Mouse (Mus musculus) C2C12 (cell line): ENCODE measurements around the gene Kif17. TPM values are rescaled to one million over a fixed set of nuclear protein-coding genes. Genes with fewer than 3 reads are reported as not detected.
A peak's percentile ranks its signal among the peaks of the same experiment; 100 is the strongest.
"Not testable (repeated sequence)": the region's sequence is repeated elsewhere in the genome, so short reads cannot be mapped to it uniquely, and the experiment has no call there.

Experiments
- H3K27me3 ChIP-seq: one replicate; pipeline ENCODE4 v1.6.1; 2011; ENCODE audit not compliant: control insufficient read depth, insufficient read depth, insufficient read length
- H3K36me3 ChIP-seq: one replicate; pipeline ENCODE4 v1.6.1; 2011; ENCODE audit not compliant: control insufficient read depth, insufficient read depth
- H3K4me3 ChIP-seq: one replicate; pipeline ENCODE4 v1.5.1; 2011; ENCODE audit warnings: mild to moderate bottlenecking, control low read depth; ENCODE audit not compliant: poor library complexity, insufficient read depth, severe bottlenecking
- H3K79me2 ChIP-seq: one replicate; pipeline ENCODE4 v1.6.1; 2011; ENCODE audit not compliant: control insufficient read depth, insufficient read depth
- H3K79me3 ChIP-seq: one replicate; pipeline ENCODE4 v1.6.1; 2011; ENCODE audit warnings: low read depth, control low read depth
- H3ac ChIP-seq: one replicate; pipeline ENCODE3; 2011; ENCODE audit warnings: low read depth; ENCODE audit not compliant: control insufficient read depth, insufficient read length
- CEBPB ChIP-seq: IDR thresholded peaks from one replicate; pipeline ENCODE4 v1.6.1; 2011; ENCODE audit warnings: low read depth, mild to moderate bottlenecking, control low read depth, moderate library complexity
- CTCF ChIP-seq: IDR thresholded peaks from one replicate; pipeline ENCODE4 v1.5.1; 2011; ENCODE audit not compliant: control insufficient read depth, insufficient read depth, insufficient read length
- FOSL1 ChIP-seq: IDR thresholded peaks from one replicate; pipeline ENCODE4 v1.8.0; 2011; ENCODE audit warnings: mild to moderate bottlenecking, low read length; ENCODE audit not compliant: poor library complexity, insufficient read depth, severe bottlenecking
- MAX ChIP-seq: IDR thresholded peaks from one replicate; pipeline ENCODE4 v1.6.1; 2011; ENCODE audit warnings: mild to moderate bottlenecking, control low read depth
- MYOD1 ChIP-seq: IDR thresholded peaks from one replicate; pipeline ENCODE4 v1.6.1; 2011; ENCODE audit warnings: low read depth; ENCODE audit not compliant: control insufficient read depth, insufficient read length
- MYOG ChIP-seq: IDR thresholded peaks from one replicate; pipeline ENCODE4 v1.6.1; 2011; ENCODE audit not compliant: control insufficient read depth, insufficient read length; ENCODE audit errors: extremely low read depth
- USF1 ChIP-seq: IDR thresholded peaks from one replicate; pipeline ENCODE4 v1.6.1; 2011; ENCODE audit warnings: low read depth, mild to moderate bottlenecking, control low read depth, moderate library complexity
- polyA plus RNA-seq: library from polyadenylated mRNA; unstranded; fragments of >200 nt; fragmentation: generic; extraction: Trizol; gene quantifications from one replicate; pipeline ENCODE4 v1.2.1, GENCODE M21; 2012; ENCODE audit warnings: missing spikeins

The Kif17 gene
- polyA plus RNA-seq, 1 experiment = 0.02 TPM

GRCm38 (mm10) chr4:138325466-138326076, 75.3 kb downstream of the Kif17 start:
- Histone ChIP-seq H3K27me3 (no peaks in the 10 kb centered on the region), H3K4me3 (peak overlapping the region; percentile 71), H3K79me3 (no peaks in the 10 kb centered on the region), H3ac (peak overlapping the region; percentile 73), H3K79me2 (no peaks in the 10 kb centered on the region), H3K36me3 (no peaks in the 10 kb centered on the region)
- TF ChIP-seq MYOD1 = no peak
- peak; percentile 4 for TF ChIP-seq CTCF
- peak; percentile 56 for TF ChIP-seq CEBPB
- no peak for TF ChIP-seq FOSL1
- TF ChIP-seq USF1 = no peak
- no peak for TF ChIP-seq MYOG
- peak; percentile 13 for TF ChIP-seq MAX

DNA sequence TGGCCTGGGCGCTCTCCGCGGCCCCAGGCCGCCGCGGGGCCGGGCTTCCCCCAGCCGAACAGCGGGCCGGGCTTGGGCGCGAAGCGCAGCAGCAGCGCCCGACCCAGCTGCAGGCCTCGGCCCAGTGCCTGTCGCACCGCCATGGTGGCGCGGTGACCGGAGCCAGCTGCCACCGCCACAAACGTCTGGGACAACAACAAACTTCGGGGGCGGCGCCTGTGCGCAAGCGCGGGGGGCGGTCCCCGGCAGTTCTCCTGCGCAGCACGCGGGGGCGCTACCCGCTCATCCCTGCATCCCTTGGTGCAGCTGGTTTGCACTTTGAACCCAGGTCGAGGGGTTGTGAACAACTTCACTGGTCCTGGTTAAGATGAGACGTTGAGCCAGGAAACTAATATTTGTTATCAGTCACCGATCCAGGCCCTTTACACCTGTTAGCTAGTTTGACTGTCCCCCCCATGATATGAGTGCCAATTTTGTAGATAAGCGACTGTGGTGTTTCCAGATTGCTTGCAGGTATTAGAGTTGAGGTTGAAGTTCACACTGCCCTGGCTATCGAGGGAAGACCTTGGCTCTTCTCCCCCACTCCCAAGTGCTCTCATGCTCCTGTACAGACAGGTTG, 76.0 kb downstream of the Kif17 start, which contains the start of gene Pink1:
TSS of gene Pink1 (minus strand) at position 231 of the 619 bp plus-strand sequence.
- Histone ChIP-seq H3K4me3 (peak within 1 kb of the TSS; percentile 71), H3K36me3 (no peaks in the 10 kb centered on the region), H3K79me2 (no peaks in the 10 kb centered on the region), H3ac (peak within 1 kb of the TSS; percentile 73), H3K79me3 (no peaks in the 10 kb centered on the region), H3K27me3 (no peaks in the 10 kb centered on the region)
- TF ChIP-seq MYOG (no peak), CTCF (peak; percentile 99), MYOD1 (no peak), MAX (no peak), CEBPB (no peak)

- not testable (repeated sequence) for H3K36me3 ChIP-seq, H3K79me3 ChIP-seq, H3K79me2 ChIP-seq, H3K27me3 ChIP-seq, H3K4me3 ChIP-seq, H3ac ChIP-seq
These were observed 76.9 kb downstream of the Kif17 start for GRCm38 (mm10) chr4:138327155-138327554.

- H3K79me2 ChIP-seq = no peaks in the 10 kb centered on the region
- H3ac ChIP-seq = no peak overlapping the region
- no peaks in the 10 kb centered on the region for H3K27me3 ChIP-seq
- no peaks in the 10 kb centered on the region for H3K36me3 ChIP-seq
- TF ChIP-seq MYOD1 (no peak), MYOG (no peak), FOSL1 (no peak), CEBPB (no peak), USF1 (no peak), CTCF (no peak), MAX (no peak)
- no peak overlapping the region for H3K4me3 ChIP-seq
- no peaks in the 10 kb centered on the region for H3K79me3 ChIP-seq
These were observed 77.7 kb downstream of the Kif17 start for GRCm38 (mm10) chr4:138327891-138328470.

DNA sequence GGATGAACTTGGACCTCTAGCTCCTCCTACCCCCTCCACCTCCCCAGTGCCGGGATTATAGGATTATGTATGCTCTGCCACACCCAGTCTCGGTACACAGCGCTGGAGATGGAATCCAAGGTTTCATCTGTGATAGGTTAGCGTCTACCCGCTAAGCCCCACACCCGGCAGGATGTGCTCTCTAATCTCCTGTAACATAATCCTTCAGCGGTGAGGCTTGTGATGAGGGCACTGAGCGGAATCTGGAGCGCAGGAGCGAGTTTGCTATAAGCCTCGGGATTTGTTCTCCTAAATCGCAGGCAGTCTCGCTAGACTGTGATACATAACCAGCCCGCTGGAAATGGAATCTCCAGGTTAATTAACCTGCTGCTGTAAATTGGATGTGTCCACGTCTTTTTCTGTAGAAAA, 80.0 kb downstream of the Kif17 start:
- Histone ChIP-seq H3K27me3 (no peaks in the 10 kb centered on the region), H3K79me3 (no peaks in the 10 kb centered on the region), H3ac (no peak overlapping the region), H3K4me3 (no peak overlapping the region), H3K79me2 (no peaks in the 10 kb centered on the region), H3K36me3 (no peaks in the 10 kb centered on the region)
- no peak for TF ChIP-seq FOSL1
- TF ChIP-seq MYOD1 = no peak
- no peak for TF ChIP-seq CTCF
- no peak for TF ChIP-seq MYOG
- TF ChIP-seq USF1 = no peak
- TF ChIP-seq CEBPB = no peak
- no peak for TF ChIP-seq MAX

- no peaks in the 10 kb centered on the region for H3K79me2 ChIP-seq
- H3ac ChIP-seq = no peak overlapping the region
- no peaks in the 10 kb centered on the region for H3K79me3 ChIP-seq
- no peaks in the 10 kb centered on the region for H3K36me3 ChIP-seq
- H3K4me3 ChIP-seq = no peak overlapping the region
- no peaks in the 10 kb centered on the region for H3K27me3 ChIP-seq
- TF ChIP-seq FOSL1 = no peak
- TF ChIP-seq USF1 = no peak
- no peak for TF ChIP-seq CEBPB
- no peak for TF ChIP-seq CTCF
- no peak for TF ChIP-seq MYOD1
- TF ChIP-seq MAX = no peak
- no peak for TF ChIP-seq MYOG
These were observed 81.4 kb downstream of the Kif17 start for GRCm38 (mm10) chr4:138331647-138332046.
